24 mouse cellular contexts compared by ENCODE assay signal in the genomic region with DNA sequence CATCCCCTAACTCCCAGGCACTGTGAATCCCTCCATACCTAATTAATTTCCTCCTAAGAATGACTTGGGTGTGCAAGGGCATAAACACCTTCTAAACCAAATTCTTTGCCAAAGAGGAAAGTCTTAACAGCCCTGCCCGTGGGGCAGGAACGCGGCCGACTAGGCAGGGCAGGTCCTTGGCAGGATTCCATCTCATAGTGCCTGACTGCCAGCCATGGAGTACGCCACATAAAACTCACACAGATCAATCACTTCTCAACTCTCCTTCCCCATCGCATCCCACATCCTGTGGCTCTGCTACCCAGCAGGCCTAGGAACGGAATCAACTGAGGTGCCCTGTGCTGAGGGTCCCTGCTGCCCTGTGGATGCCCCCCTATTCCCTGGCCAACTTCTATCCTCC. TPM values are rescaled to one million over a fixed set of nuclear protein-coding genes. Genes with fewer than 3 reads are reported as not detected.
A peak's percentile ranks its signal among the peaks of the same experiment; 100 is the strongest.
DNase-seq lines count a peak whose midpoint lies in the region; ATAC-seq and TF ChIP-seq lines count a peak whose summit lies in the region.
"Had no signal": no experiment of that assay in that cellular context is flagged by ENCODE, and none has a peak within 500 bp of the region (broad histone marks: within the 10 kb centered on the region; RNA-seq: fewer than 3 reads in every experiment).

No protein-coding gene starts in this region.

- peak; percentile 41 for DNase-seq in adrenal gland, postnatal 10 days
- no peak for DNase-seq in adrenal gland, postnatal 25 days
- DNase-seq in kidney, adult 18-20 months: peak; percentile 39
- peak; percentile 17 for DNase-seq in midbrain, postnatal 0 days (ENCODE audit: low spot score)
- no peak for DNase-seq in midbrain, embryonic 11.5 days (ENCODE audit: low spot score, missing footprints)
- DNase-seq in large intestine, adult 2 months (ENCODE audit: low read depth, low spot score): peak; percentile 57
- DNase-seq: cerebellum, adult 9-10 months; forebrain, postnatal 0 days; gastrocnemius, adult 2 months; heart, adult 18-20 months; layer of hippocampus, postnatal 36 days; liver, embryonic 13.5 days; thymus, postnatal 25 days had no signal

- no peak overlapping the region for H3K27ac ChIP-seq in kidney, embryonic 14.5 days (ENCODE audit: low read depth, low read length)
- no peak overlapping the region for H3K27ac ChIP-seq in midbrain, postnatal 0 days (ENCODE audit: low read depth, low read length)
- H3K27ac ChIP-seq in midbrain, embryonic 11.5 days (ENCODE audit: low read depth, low read length): no peak overlapping the region
- H3K27ac ChIP-seq in forebrain, embryonic 13.5 days: no peak overlapping the region
- H3K27ac ChIP-seq: gastrocnemius, adult 2 months; heart, embryonic 15.5 days; hindbrain, postnatal 0 days; kidney, postnatal 0 days; liver, embryonic 13.5 days; macrophage; midbrain, embryonic 12.5 days had no signal

- no peak for ATAC-seq in kidney, embryonic 14.5 days (ENCODE audit: low FRiP score, low TSS enrichment)
- no peak for ATAC-seq in midbrain, postnatal 0 days (ENCODE audit: low FRiP score)
- no peak for ATAC-seq in midbrain, embryonic 11.5 days (ENCODE audit: low FRiP score)
- no peak for ATAC-seq in forebrain, embryonic 13.5 days
- ATAC-seq: forebrain, postnatal 0 days; hindbrain, postnatal 0 days had no signal

- H3K9ac ChIP-seq in kidney, embryonic 14.5 days (ENCODE audit: low read depth, low read length): no peak overlapping the region
- no peak overlapping the region for H3K9ac ChIP-seq in midbrain, postnatal 0 days (replicated peaks; ENCODE audit: low read length, poor library complexity, severe bottlenecking)
- no peak overlapping the region for H3K9ac ChIP-seq in midbrain, embryonic 11.5 days (ENCODE audit: low read length)
- H3K9ac ChIP-seq in forebrain, embryonic 13.5 days: no peak overlapping the region
- H3K9ac ChIP-seq: forebrain, postnatal 0 days; heart, embryonic 15.5 days; liver, embryonic 13.5 days; midbrain, embryonic 12.5 days had no signal

- H3K27me3 ChIP-seq in kidney, embryonic 14.5 days (ENCODE audit: control insufficient read depth, insufficient read depth, low read length): no peaks in the 10 kb centered on the region
- H3K27me3 ChIP-seq in midbrain, postnatal 0 days (ENCODE audit: insufficient read depth, low read length): no peaks in the 10 kb centered on the region
- no peaks in the 10 kb centered on the region; the same call in 1 of the 2 replicates for H3K27me3 ChIP-seq in midbrain, embryonic 11.5 days (ENCODE audit: control insufficient read depth, insufficient read depth, low read length)
- no peaks in the 10 kb centered on the region for H3K27me3 ChIP-seq in forebrain, embryonic 13.5 days
- H3K27me3 ChIP-seq: CH12.LX; heart, embryonic 15.5 days had no signal

- no peak overlapping the region for H3K4me3 ChIP-seq in kidney, embryonic 14.5 days (ENCODE audit: low read length)
- no peak overlapping the region for H3K4me3 ChIP-seq in midbrain, postnatal 0 days (ENCODE audit: low read depth, low read length)
- no peak overlapping the region for H3K4me3 ChIP-seq in midbrain, embryonic 11.5 days (ENCODE audit: low read depth, low read length)
- no peak overlapping the region for H3K4me3 ChIP-seq in forebrain, embryonic 13.5 days
- H3K4me3 ChIP-seq: gastrocnemius, adult 2 months; heart, embryonic 15.5 days; liver, embryonic 13.5 days; midbrain, embryonic 12.5 days had no signal

- H3K4me1 ChIP-seq in kidney, embryonic 14.5 days (ENCODE audit: control insufficient read depth, insufficient read depth, low read length): no peaks in the 10 kb centered on the region
- H3K4me1 ChIP-seq in midbrain, postnatal 0 days (ENCODE audit: insufficient read depth, low read length): peaks cover 6% of the 10 kb centered on the region; the same call in 1 of the 2 replicates
- H3K4me1 ChIP-seq in midbrain, embryonic 11.5 days (ENCODE audit: control insufficient read depth, insufficient read depth, low read length): peaks cover 3% of the 10 kb centered on the region; the same call in 1 of the 2 replicates
- peaks cover 46% of the 10 kb centered on the region for H3K4me1 ChIP-seq in forebrain, embryonic 13.5 days
- H3K4me1 ChIP-seq: heart, embryonic 15.5 days; liver, embryonic 13.5 days had no signal

- WGBS in kidney, embryonic 14.5 days: 60% methylated on average over 7 of the region's 7 CpGs
- 61% methylated on average over 7 of the region's 7 CpGs for WGBS in midbrain, postnatal 0 days
- WGBS in midbrain, embryonic 11.5 days: 93% methylated on average over 7 of the region's 7 CpGs
- 32% methylated on average over 7 of the region's 7 CpGs for WGBS in large intestine, adult 2 months
- WGBS in forebrain, embryonic 13.5 days: 50% methylated on average over 7 of the region's 7 CpGs

- no peaks in the 10 kb centered on the region for H3K36me3 ChIP-seq in kidney, embryonic 14.5 days (ENCODE audit: control insufficient read depth, insufficient read depth, low read length)
- no peaks in the 10 kb centered on the region; the same call in 1 of the 2 replicates for H3K36me3 ChIP-seq in midbrain, postnatal 0 days (ENCODE audit: insufficient read depth, low read length)
- no peaks in the 10 kb centered on the region for H3K36me3 ChIP-seq in midbrain, embryonic 11.5 days (ENCODE audit: control insufficient read depth, insufficient read depth, low read length)
- no peaks in the 10 kb centered on the region for H3K36me3 ChIP-seq in forebrain, embryonic 13.5 days (ENCODE audit: poor library complexity, severe bottlenecking)
- H3K36me3 ChIP-seq: heart, embryonic 15.5 days; liver, embryonic 13.5 days; midbrain, embryonic 12.5 days had no signal

- no peak for TF ChIP-seq CTCF in midbrain, postnatal 0 days (IDR thresholded peaks at IDR 0.05)

- H3K4me2 ChIP-seq in kidney, embryonic 14.5 days (replicated peaks; ENCODE audit: low read depth, low read length): no peak overlapping the region
- H3K4me2 ChIP-seq in midbrain, postnatal 0 days (ENCODE audit: low read depth, low read length, poor library complexity, severe bottlenecking): no peak overlapping the region
- no peak overlapping the region for H3K4me2 ChIP-seq in midbrain, embryonic 11.5 days
- no peak overlapping the region for H3K4me2 ChIP-seq in forebrain, embryonic 13.5 days
- H3K4me2 ChIP-seq: heart, embryonic 15.5 days; liver, embryonic 13.5 days; midbrain, embryonic 12.5 days had no signal

- H3K9me3 ChIP-seq in kidney, embryonic 14.5 days (ENCODE audit: control insufficient read depth, low read length): no peaks in the 10 kb centered on the region
- H3K9me3 ChIP-seq in midbrain, postnatal 0 days (ENCODE audit: low read length): no peaks in the 10 kb centered on the region
- no peaks in the 10 kb centered on the region for H3K9me3 ChIP-seq in midbrain, embryonic 11.5 days (ENCODE audit: control insufficient read depth, low read length)
- H3K9me3 ChIP-seq in forebrain, embryonic 13.5 days (replicated peaks): no peaks in the 10 kb centered on the region
- H3K9me3 ChIP-seq: heart, embryonic 15.5 days; liver, embryonic 13.5 days; midbrain, embryonic 12.5 days had no signal

RNA-seq across cellular contexts. Expression of a gene that starts 3.0 kb away (rescaled TPM):
- not detected for total RNA-seq in adrenal gland, postnatal 10 days (2021)
- total RNA-seq in adrenal gland, postnatal 25 days (2021): not detected in 2 replicates
- polyA plus RNA-seq in kidney, embryonic 14.5 days (2014; fragmentation: Nextera tagmentation; extraction: Ambion mirVana): not detected in 2 replicates
- not detected in 2 replicates for total RNA-seq in midbrain, postnatal 0 days (2014; rRNA removed)
- polyA plus RNA-seq in midbrain, postnatal 0 days (2015; fragmentation: Nextera tagmentation; extraction: Ambion mirVana): 0.14 TPM in 1 of 2 replicates, not detected in the other
- not detected in 2 replicates for polyA plus RNA-seq in midbrain, embryonic 11.5 days (2014; fragmentation: Nextera tagmentation; extraction: Ambion mirVana)
- polyA plus RNA-seq in large intestine, adult 2 months (2012; rRNA removed): not detected in 2 replicates
- polyA plus RNA-seq in forebrain, embryonic 13.5 days (2015; fragmentation: Nextera tagmentation; extraction: Ambion mirVana): 0.14 TPM in 1 of 2 replicates, not detected in the other
- total RNA-seq: adrenal gland, adult 18-20 months; CH12.LX; forebrain, postnatal 0 days; gastrocnemius, adult 2 months; heart, adult 18-20 months; hematopoietic stem cell, adult 5-6 weeks; hindbrain, postnatal 0 days; layer of hippocampus, postnatal 36 days; left cerebral cortex, postnatal 36 days had no signal
- polyA plus RNA-seq: heart, embryonic 15.5 days; liver, embryonic 13.5 days; macrophage; midbrain, embryonic 12.5 days had no signal

RNA-seq across cellular contexts. Expression of a gene that starts 8.1 kb away (rescaled TPM):
- total RNA-seq in adrenal gland, postnatal 10 days (2021): 1 to 10 TPM; 3.7 to 4.1 TPM
- total RNA-seq in adrenal gland, postnatal 25 days (2021): 1.0 and 1.5 TPM in 2 replicates
- 5.2 and 5.9 TPM in 2 replicates for polyA plus RNA-seq in kidney, embryonic 14.5 days (2014; fragmentation: Nextera tagmentation; extraction: Ambion mirVana)
- 43.4 and 45.5 TPM in 2 replicates for total RNA-seq in midbrain, postnatal 0 days (2014; rRNA removed)
- 41.5 and 42.1 TPM in 2 replicates for polyA plus RNA-seq in midbrain, postnatal 0 days (2015; fragmentation: Nextera tagmentation; extraction: Ambion mirVana)
- 2.6 and 3.4 TPM in 2 replicates for polyA plus RNA-seq in midbrain, embryonic 11.5 days (2014; fragmentation: Nextera tagmentation; extraction: Ambion mirVana)
- 4.0 and 5.4 TPM in 2 replicates for polyA plus RNA-seq in large intestine, adult 2 months (2012; rRNA removed)
- polyA plus RNA-seq in forebrain, embryonic 13.5 days (2015; fragmentation: Nextera tagmentation; extraction: Ambion mirVana): 22.7 and 23.9 TPM in 2 replicates
- total RNA-seq: CH12.LX; hematopoietic stem cell, adult 5-6 weeks had no signal

Comparison
In these comparisons a context has a peak if more than half of its experiments do, and no peak if none do; other contexts are left out.
1. DNase-seq: peak in adrenal gland, postnatal 10 days (single experiment), kidney, adult 18-20 months (single experiment), midbrain, postnatal 0 days (single experiment) and large intestine, adult 2 months (single experiment); none in adrenal gland, postnatal 25 days (single experiment) and midbrain, embryonic 11.5 days (single experiment).